Mouse (Mus musculus) heart, embryonic 11.5 days (tissue): ENCODE measurements around the gene Cacng8. TPM values are rescaled to one million over a fixed set of nuclear protein-coding genes. Genes with fewer than 3 reads are reported as not detected.
A peak's percentile ranks its signal among the peaks of the same experiment; 100 is the strongest.

Experiments
- ATAC-seq: fragments of 200-750 bp; cut with Nextera tagmentation; replicated peaks from 2 replicates; pipeline ENCODE4 v1.8.0; 2017; ENCODE audit warnings: moderate library complexity; ENCODE audit not compliant: insufficient number of reproducible peaks, low FRiP score, low TSS enrichment
- H3K27ac ChIP-seq: fragments of 300-500 bp; sonication (generic); 2 replicates; pipeline ENCODE4 v1.5.1; 2014; ENCODE audit warnings: mild to moderate bottlenecking, low read depth, low read length
- H3K27me3 ChIP-seq: fragments of 300-500 bp; sonication (generic); 2 replicates; pipeline ENCODE4 v1.6.1; 2014; ENCODE audit warnings: mild to moderate bottlenecking, low read length, mixed read lengths; ENCODE audit not compliant: control insufficient read depth, insufficient read depth
- H3K36me3 ChIP-seq: fragments of 300-500 bp; sonication (generic); 2 replicates; pipeline ENCODE4 v1.6.1; 2014; ENCODE audit warnings: mild to moderate bottlenecking, low read length, moderate library complexity, mixed read lengths; ENCODE audit not compliant: control insufficient read depth, insufficient read depth
- H3K4me1 ChIP-seq: fragments of 300-500 bp; sonication (generic); 2 replicates; pipeline ENCODE4 v1.6.1; 2014; ENCODE audit warnings: low read length; ENCODE audit not compliant: control insufficient read depth, insufficient read depth
- H3K4me2 ChIP-seq: fragments of 300-500 bp; sonication (generic); 2 replicates; pipeline ENCODE4 v1.6.1; 2014; ENCODE audit warnings: mild to moderate bottlenecking, moderate library complexity
- H3K4me3 ChIP-seq: fragments of 300-500 bp; sonication (generic); 2 replicates; pipeline ENCODE4 v1.5.1; 2014; ENCODE audit warnings: low read depth, low read length
- H3K9ac ChIP-seq: fragments of 300-500 bp; sonication (generic); 2 replicates; pipeline ENCODE4 v1.6.1; 2014; ENCODE audit warnings: mild to moderate bottlenecking, low read depth, low read length, moderate library complexity
- H3K9me3 ChIP-seq: fragments of 300-500 bp; sonication (generic); replicated peaks from 2 replicates; pipeline ENCODE4 v1.6.1; 2016; ENCODE audit warnings: low read length; ENCODE audit not compliant: control insufficient read depth
- WGBS: fragments of 180-500 bp; shearing (Covaris S2); extraction: QIAGEN DNeasy Blood & Tissue Kit; methylation state at CpG from one replicate; pipeline ENCODE4 v1.1.7; 2014; ENCODE audit not compliant: insufficient replicate concordance; 5-methylcytosine and 5-hydroxymethylcytosine counted together
- polyA plus RNA-seq: library from polyadenylated mRNA; unstranded; fragments of >200 nt; fragmentation: Nextera tagmentation; extraction: Ambion mirVana; gene quantifications from 2 replicates; pipeline ENCODE4 v1.2.1, GENCODE M21; 2014

Cacng8 gene
- polyA plus RNA-seq = 1.7 and 1.8 TPM in 2 replicates

- WGBS = 2% methylated on average over 7 of the region's 7 CpGs
- Histone ChIP-seq H3K36me3 (no peaks in the 10 kb centered on the region), H3K4me3 (peak within 1 kb of the TSS; percentile 27), H3K9me3 (no peaks in the 10 kb centered on the region), H3K4me1 (0 out of 2 replicates have a peak, but pooled peaks cover 2% of the 10 kb centered on the region), H3K27ac (0 out of 2 replicates have a peak within 1 kb of the TSS, but pooled peaks have one; percentile 29), H3K4me2 (peak within 1 kb of the TSS; percentile 55), H3K9ac (no peak within 1 kb of the TSS), H3K27me3 (no peaks in the 10 kb centered on the region)
- no peak for ATAC-seq
Observed at GRCm38 (mm10) chr7:3390413-3391080, at the start of gene Cacng8. TSS of gene Cacng8 (plus strand) at chr7:3390683.

- no peak overlapping the region for H3K4me3 ChIP-seq
- H3K36me3 ChIP-seq = no peaks in the 10 kb centered on the region
- no peak overlapping the region for H3K9ac ChIP-seq
- no peaks in the 10 kb centered on the region for H3K27me3 ChIP-seq
- no peak overlapping the region for H3K27ac ChIP-seq
- no peaks in the 10 kb centered on the region for H3K4me1 ChIP-seq
- H3K4me2 ChIP-seq = no peak overlapping the region
- WGBS = 80% methylated on average over 3 of the region's 3 CpGs
- ATAC-seq = no peak
- H3K9me3 ChIP-seq = no peaks in the 10 kb centered on the region
Observed at GRCm38 (mm10) chr7:3343861-3344260, 46.6 kb upstream of the Cacng8 start.

GRCm38 (mm10) chr7:3345301-3345700 lies 45.2 kb upstream of the Cacng8 start:
- Histone ChIP-seq H3K4me1 (no peaks in the 10 kb centered on the region), H3K9ac (no peak overlapping the region), H3K9me3 (no peaks in the 10 kb centered on the region), H3K36me3 (no peaks in the 10 kb centered on the region), H3K27ac (no peak overlapping the region), H3K4me2 (no peak overlapping the region), H3K4me3 (no peak overlapping the region), H3K27me3 (no peaks in the 10 kb centered on the region)
- ATAC-seq = no peak
- 87% methylated on average over 3 of the region's 3 CpGs for WGBS

- Histone ChIP-seq H3K4me3 (no peak overlapping the region), H3K9me3 (no peaks in the 10 kb centered on the region), H3K4me1 (no peaks in the 10 kb centered on the region), H3K36me3 (no peaks in the 10 kb centered on the region), H3K27me3 (no peaks in the 10 kb centered on the region), H3K9ac (no peak overlapping the region), H3K4me2 (no peak overlapping the region), H3K27ac (no peak overlapping the region)
- WGBS = 47% methylated on average over 20 of the region's 20 CpGs
- no peak for ATAC-seq
Observed at GRCm38 (mm10) chr7:3347366-3348287, 42.9 kb upstream of the Cacng8 start.

GRCm38 (mm10) chr7:3348326-3348725 lies 42.2 kb upstream of the Cacng8 start:
- H3K9me3 ChIP-seq = no peaks in the 10 kb centered on the region
- no peak overlapping the region for H3K4me2 ChIP-seq
- no peak overlapping the region for H3K9ac ChIP-seq
- H3K4me3 ChIP-seq = no peak overlapping the region
- no peak overlapping the region for H3K27ac ChIP-seq
- no peak for ATAC-seq
- WGBS = 56% methylated on average over 5 of the region's 5 CpGs
- no peaks in the 10 kb centered on the region for H3K27me3 ChIP-seq
- H3K4me1 ChIP-seq = no peaks in the 10 kb centered on the region
- H3K36me3 ChIP-seq = no peaks in the 10 kb centered on the region

- no peak overlapping the region for H3K4me2 ChIP-seq
- H3K4me3 ChIP-seq = no peak overlapping the region
- H3K27me3 ChIP-seq = no peaks in the 10 kb centered on the region
- H3K9me3 ChIP-seq = no peaks in the 10 kb centered on the region
- WGBS = 88% methylated on average over 9 of the region's 9 CpGs
- no peak overlapping the region for H3K27ac ChIP-seq
- H3K36me3 ChIP-seq = no peaks in the 10 kb centered on the region
- no peak overlapping the region for H3K9ac ChIP-seq
- no peaks in the 10 kb centered on the region for H3K4me1 ChIP-seq
- ATAC-seq = no peak
Observed at GRCm38 (mm10) chr7:3349775-3350174, 40.7 kb upstream of the Cacng8 start.

GRCm38 (mm10) chr7:3351536-3351935 lies 38.9 kb upstream of the Cacng8 start:
- no peak overlapping the region for H3K9ac ChIP-seq
- no peaks in the 10 kb centered on the region for H3K36me3 ChIP-seq
- H3K4me3 ChIP-seq = no peak overlapping the region
- WGBS = 69% methylated on average over 1 of the region's 1 CpGs
- H3K27ac ChIP-seq = no peak overlapping the region
- H3K4me1 ChIP-seq = no peaks in the 10 kb centered on the region
- H3K27me3 ChIP-seq = no peaks in the 10 kb centered on the region
- no peaks in the 10 kb centered on the region for H3K9me3 ChIP-seq
- no peak for ATAC-seq
- no peak overlapping the region for H3K4me2 ChIP-seq

GRCm38 (mm10) chr7:3354850-3355249 lies 35.6 kb upstream of the Cacng8 start:
- Histone ChIP-seq H3K27me3 (no peaks in the 10 kb centered on the region), H3K4me2 (no peak overlapping the region), H3K36me3 (no peaks in the 10 kb centered on the region), H3K4me3 (no peak overlapping the region), H3K9me3 (no peaks in the 10 kb centered on the region), H3K9ac (no peak overlapping the region), H3K4me1 (no peaks in the 10 kb centered on the region), H3K27ac (no peak overlapping the region)
- no peak for ATAC-seq
- WGBS = 75% methylated on average over 6 of the region's 6 CpGs
